Mouse (Mus musculus) G1E-ER4 (cell line): ENCODE results near the gene Mrpl20. TPM values are rescaled to one million over a fixed set of nuclear protein-coding genes. Genes with fewer than 3 reads are reported as not detected.
A peak's percentile ranks its signal among the peaks of the same experiment; 100 is the strongest.

ENCODE experiments used
- GATA1 ChIP-seq: IDR thresholded peaks from one replicate; pipeline ENCODE4 v1.8.0; 2012; ENCODE audit warnings: low read length, inconsistent platforms
- polyA plus RNA-seq: library from polyadenylated mRNA; stranded (reverse); fragments of >175 nt; gene quantifications from 2 replicates; pipeline ENCODE4 v1.2.3, GENCODE M21; 2012

Mrpl20 gene
- polyA plus RNA-seq, 1 experiment = 21.2 TPM

DNA sequence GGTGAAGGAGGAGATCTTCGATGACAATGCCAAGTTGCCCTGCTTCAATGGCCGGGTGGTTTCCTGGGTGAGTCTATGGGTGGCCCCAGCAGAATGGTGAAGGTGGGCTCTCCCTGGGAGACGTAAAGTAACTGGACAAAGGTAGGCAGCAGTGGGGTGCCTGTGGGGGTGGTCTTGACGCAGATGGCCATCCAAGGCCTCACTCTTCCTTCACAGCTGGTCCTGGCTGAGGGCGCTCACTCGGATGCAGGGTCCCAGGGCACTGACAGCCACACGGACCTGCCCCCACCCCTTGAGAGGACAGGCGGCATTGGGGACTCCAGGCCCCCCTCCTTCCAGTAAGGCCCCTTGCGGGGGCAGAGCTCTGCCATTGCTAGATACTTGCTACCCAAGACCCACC lies 50.7 kb downstream of the Mrpl20 start:
- TF ChIP-seq GATA1 = no peak

DNA sequence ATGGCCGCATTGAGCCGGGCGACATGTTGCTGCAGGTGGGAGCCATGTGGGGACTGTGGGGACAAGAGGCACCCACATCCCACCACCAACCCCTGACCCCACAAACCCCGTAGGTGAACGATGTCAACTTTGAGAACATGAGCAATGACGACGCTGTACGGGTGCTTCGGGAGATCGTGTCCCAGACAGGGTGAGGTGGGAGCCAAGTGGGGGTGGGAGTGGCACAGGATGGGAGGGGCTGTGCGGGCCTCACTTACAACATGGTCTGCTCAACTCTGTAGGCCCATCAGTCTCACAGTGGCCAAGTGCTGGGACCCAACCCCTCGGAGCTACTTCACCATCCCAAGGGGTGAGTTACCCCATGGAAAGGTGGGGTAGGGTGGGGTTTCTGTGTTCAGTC lies 52.3 kb downstream of the Mrpl20 start:
- no peak for TF ChIP-seq GATA1

DNA sequence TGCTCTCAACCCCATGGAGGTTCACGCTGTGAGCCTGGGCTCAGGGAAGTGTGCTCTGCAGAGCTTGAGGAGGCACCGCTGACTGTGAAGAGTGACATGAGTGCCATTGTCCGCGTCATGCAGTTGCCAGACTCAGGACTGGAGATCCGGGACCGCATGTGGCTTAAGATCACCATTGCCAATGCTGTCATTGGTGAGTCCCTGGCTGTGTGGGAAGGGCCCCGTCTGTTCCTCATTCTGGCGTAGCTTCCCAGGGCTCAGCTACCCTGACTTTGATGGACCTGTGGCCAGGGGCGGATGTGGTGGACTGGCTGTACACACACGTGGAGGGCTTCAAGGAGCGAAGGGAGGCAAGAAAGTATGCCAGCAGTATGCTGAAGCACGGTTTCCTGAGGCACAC lies 53.4 kb downstream of the Mrpl20 start:
- no peak for TF ChIP-seq GATA1

DNA sequence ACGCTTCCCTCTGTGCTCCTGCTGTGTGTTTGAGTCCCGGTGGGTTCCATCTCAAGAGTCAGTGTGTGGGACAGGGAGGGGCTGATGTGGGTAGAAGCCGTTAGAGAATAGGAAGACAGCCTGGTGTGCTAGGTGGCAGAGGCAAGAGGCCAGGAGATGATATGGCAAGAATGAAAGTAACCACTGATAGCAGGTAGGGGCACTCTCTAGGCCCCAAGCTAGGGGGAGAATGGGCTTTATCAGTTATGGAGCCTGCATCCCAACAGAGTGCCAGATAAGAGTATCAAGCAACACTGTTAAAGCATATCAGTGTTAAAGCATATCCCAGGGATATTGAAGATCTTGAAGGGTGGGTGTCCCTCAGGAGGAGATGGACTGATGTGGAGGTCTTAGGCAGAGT lies 54.2 kb downstream of the Mrpl20 start:
- TF ChIP-seq GATA1 = peak; percentile 8

DNA sequence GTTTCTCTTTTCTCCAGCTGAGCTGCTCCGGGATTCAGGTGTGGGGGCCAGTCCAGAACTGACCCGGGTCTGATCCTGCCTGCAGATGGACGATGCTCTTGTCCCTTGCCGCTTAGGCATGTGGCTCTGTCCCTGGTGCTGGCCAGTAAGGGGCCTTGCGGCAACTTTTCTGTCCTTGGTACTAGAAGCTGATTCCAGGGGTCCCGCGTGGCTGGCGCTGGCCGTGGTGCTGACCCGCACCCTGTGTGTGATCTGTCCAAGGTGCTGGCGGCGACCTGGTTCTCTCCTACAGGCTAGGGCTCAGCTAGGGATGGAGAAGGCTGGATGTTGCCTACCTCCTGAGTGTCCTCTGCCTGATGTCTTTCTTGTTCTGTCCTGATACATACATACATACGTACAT lies 56.6 kb downstream of the Mrpl20 start:
- TF ChIP-seq GATA1 = no peak

Other genes starting within 250 kb of the Mrpl20 start
- gene Nadk, start 240.5 kb upstream of the Mrpl20 start, polyA plus RNA-seq = 69.0 and 74.8 TPM in 2 replicates
- gene Slc35e2, start 201.5 kb upstream of the Mrpl20 start, polyA plus RNA-seq = 2.6 TPM in 2 replicates
- gene Cdk11b, start 178.0 kb upstream of the Mrpl20 start, polyA plus RNA-seq = 112 and 114 TPM in 2 replicates
- gene Gm10563, start 157.5 kb upstream of the Mrpl20 start, polyA plus RNA-seq = not detected in 2 replicates
- gene Mmp23, start 149.5 kb upstream of the Mrpl20 start, polyA plus RNA-seq = 0.08 and 0.09 TPM in 2 replicates
- 32.9 and 34.2 TPM in 2 replicates for gene Mib2, start 133.7 kb upstream of the Mrpl20 start, polyA plus RNA-seq
- not detected in 2 replicates for gene Fndc10, start 108.5 kb upstream of the Mrpl20 start, polyA plus RNA-seq
- gene Ssu72, start 98.1 kb upstream of the Mrpl20 start, polyA plus RNA-seq = 50.1 and 52.0 TPM in 2 replicates
- gene Tmem240, start 68.1 kb upstream of the Mrpl20 start, polyA plus RNA-seq = 0.73 and 0.79 TPM in 2 replicates
- gene Atad3a, start 41.8 kb upstream of the Mrpl20 start, polyA plus RNA-seq = 83.6 and 88.5 TPM in 2 replicates
- gene Vwa1, start 28.2 kb upstream of the Mrpl20 start, polyA plus RNA-seq = 0.16 and 0.17 TPM in 2 replicates
- 0.02 and 0.06 TPM in 2 replicates for gene Tmem88b, start 17.0 kb upstream of the Mrpl20 start, polyA plus RNA-seq
- gene Ankrd65, start 12.4 kb upstream of the Mrpl20 start, polyA plus RNA-seq = not detected in 2 replicates
- gene Ccnl2, start 9.6 kb downstream of the Mrpl20 start, polyA plus RNA-seq = 41.7 and 52.9 TPM in 2 replicates
- gene Aurkaip1, start 28.4 kb downstream of the Mrpl20 start, polyA plus RNA-seq = 258 and 358 TPM in 2 replicates
- gene Mxra8, start 36.8 kb downstream of the Mrpl20 start, polyA plus RNA-seq = 0.04 and 0.12 TPM in 2 replicates
- 78.6 and 89.0 TPM in 2 replicates for gene Dvl1, start 44.5 kb downstream of the Mrpl20 start, polyA plus RNA-seq
- 0.02 and 0.03 TPM in 2 replicates for gene Tas1r3, start 60.5 kb downstream of the Mrpl20 start, polyA plus RNA-seq
- gene Cptp, start 66.6 kb downstream of the Mrpl20 start, polyA plus RNA-seq = 1.7 and 8.0 TPM in 2 replicates
- gene Ints11, start 66.7 kb downstream of the Mrpl20 start, polyA plus RNA-seq = 22.3 and 26.6 TPM in 2 replicates
- gene Pusl1, start 88.9 kb downstream of the Mrpl20 start, polyA plus RNA-seq = 266 and 325 TPM in 2 replicates
- gene Acap3, start 88.9 kb downstream of the Mrpl20 start, polyA plus RNA-seq = 37.5 and 47.6 TPM in 2 replicates
- 179 and 243 TPM in 2 replicates for gene Ube2j2, start 141.0 kb downstream of the Mrpl20 start, polyA plus RNA-seq
- 78.3 and 111 TPM in 2 replicates for gene C1qtnf12, start 159.4 kb downstream of the Mrpl20 start, polyA plus RNA-seq
- 6.0 and 6.1 TPM in 2 replicates for gene B3galt6, start 189.8 kb downstream of the Mrpl20 start, polyA plus RNA-seq
- gene Sdf4, start 190.0 kb downstream of the Mrpl20 start, polyA plus RNA-seq = 44.4 and 58.7 TPM in 2 replicates
- gene Tnfrsf4, start 211.0 kb downstream of the Mrpl20 start, polyA plus RNA-seq = 0.60 and 2.3 TPM in 2 replicates
- 0.10 and 0.16 TPM in 2 replicates for gene Tnfrsf18, start 223.3 kb downstream of the Mrpl20 start, polyA plus RNA-seq